Mouse (Mus musculus): Measurements from ENCODE around the gene Alkbh7. TPM values are rescaled to one million over a fixed set of nuclear protein-coding genes. Genes with fewer than 3 reads are reported as not detected.

The Alkbh7 gene
- 32.3 and 38.3 TPM in 2 replicates for polyA plus RNA-seq (2012; rRNA removed)

DNA sequence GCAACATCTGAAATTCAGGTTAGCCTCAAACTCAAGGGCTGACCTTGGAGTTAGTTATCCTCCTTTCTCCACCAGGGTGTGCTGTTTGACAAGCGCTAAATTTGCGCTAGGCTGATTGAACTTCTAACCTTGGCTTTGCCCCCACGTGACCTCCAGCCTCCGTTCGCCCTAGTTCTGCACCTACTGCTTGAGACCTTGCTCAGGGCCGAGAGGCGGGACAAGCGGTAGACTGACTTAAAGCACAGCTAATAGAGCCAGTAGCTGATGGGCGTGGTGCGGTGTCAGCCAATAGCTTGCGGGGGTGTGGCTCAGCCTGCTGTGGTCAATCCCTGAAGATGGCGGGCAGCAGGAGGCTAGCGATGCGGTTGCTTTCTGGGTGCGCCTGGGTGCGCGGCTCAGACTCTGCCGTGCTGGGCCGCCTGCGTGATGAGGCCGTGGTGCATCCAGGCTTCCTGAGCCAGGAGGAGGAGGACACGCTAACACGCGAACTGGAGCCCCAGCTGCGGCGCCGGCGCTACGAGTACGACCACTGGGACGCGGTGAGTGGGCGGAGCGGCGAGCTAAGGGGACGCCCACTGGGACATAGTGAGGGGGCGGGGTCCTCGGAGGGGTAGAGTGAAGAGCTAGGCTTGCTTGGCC, at the start of gene Alkbh7:
Alkbh7 (plus strand) TSS at position 311 of the 639 bp plus-strand sequence.
- DNase-seq (ENCODE audit: low read depth) = peak; percentile 93

- peak; percentile 28 for DNase-seq (ENCODE audit: low read depth)
Observed at GRCm38 (mm10) chr17:56950915-56951314, 46.2 kb upstream of the Alkbh7 start.

DNA sequence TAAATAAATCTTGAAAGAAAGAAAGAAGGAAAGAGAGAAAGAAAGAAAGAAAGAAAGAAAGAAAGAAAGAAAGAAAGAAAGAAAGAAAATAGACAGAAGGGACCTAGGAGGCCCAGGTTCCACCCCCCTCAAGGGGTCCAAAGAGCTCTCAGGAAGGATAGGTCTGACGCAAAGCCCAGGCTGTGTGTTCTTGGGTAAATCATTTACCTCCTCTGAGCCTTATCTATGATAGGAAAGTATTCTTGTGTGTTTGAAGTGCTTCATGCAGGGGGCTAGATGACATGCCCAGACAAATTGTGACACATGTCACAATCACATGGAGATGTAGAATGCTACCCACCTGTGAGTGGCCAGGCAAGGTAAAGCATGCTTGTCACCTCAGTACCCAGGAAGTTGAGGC, 44.5 kb upstream of the Alkbh7 start:
- DNase-seq (ENCODE audit: low read depth) = no peak

- no peak for DNase-seq (ENCODE audit: low read depth)
Observed at GRCm38 (mm10) chr17:56954871-56955270, 42.3 kb upstream of the Alkbh7 start.

DNA sequence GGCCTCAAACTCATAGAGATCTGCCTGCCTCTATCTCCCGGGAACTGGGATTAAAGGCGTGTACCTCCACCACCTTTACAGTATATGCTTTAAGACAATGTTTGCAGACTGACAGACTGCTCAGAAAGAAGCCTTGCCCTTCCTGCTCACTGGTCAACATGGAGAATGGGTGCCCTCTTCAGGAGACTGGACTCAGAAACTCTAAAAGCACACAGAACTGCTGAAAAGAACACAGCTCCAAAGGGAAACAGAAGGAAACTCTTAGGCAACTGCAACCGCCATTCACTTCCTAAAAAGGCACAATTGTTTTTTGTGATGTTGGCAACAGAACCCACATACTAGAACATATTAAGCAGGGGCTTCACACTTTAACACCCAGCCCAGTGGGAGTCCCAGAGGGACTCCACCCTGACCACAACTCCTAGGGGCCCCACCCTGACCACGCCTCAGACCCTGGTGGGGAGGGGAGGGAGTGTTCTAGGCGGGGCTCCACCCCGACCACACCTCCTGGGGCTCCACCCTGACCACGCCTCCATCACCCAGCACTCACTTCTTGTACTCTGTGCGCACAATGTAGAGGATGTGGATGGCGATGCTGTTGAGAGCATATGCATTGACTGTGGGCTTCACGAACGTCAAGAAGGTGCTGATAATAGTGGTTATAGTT, 39.2 kb upstream of the Alkbh7 start:
- no peak for DNase-seq (ENCODE audit: low read depth)

GRCm38 (mm10) chr17:56958667-56959066, 38.5 kb upstream of the Alkbh7 start:
- no peak for DNase-seq (ENCODE audit: low read depth)

DNA sequence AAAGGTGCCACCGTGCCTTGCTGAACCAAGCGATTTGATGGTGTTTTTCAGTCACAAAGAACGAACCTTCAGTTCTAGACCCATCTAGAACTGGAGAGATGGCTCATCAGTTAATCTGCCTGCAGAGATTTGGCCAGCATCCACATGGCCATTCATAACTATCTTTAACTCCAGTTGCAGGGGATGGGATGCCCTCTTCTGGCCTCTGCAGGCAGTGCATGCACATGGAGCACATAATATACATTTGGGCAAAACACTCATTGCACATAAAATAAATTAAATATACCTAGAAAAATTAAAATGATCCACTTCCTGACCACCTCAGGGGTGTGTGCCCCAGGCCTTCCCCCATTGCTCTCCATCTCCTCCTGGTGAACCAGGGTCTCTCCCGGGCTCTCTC, 35.3 kb upstream of the Alkbh7 start:
- DNase-seq (ENCODE audit: low read depth) = no peak

- DNase-seq (ENCODE audit: low read depth) = no peak
Observed at GRCm38 (mm10) chr17:56962642-56963405, 34.3 kb upstream of the Alkbh7 start.

- no peak for DNase-seq (ENCODE audit: low read depth)
Observed at GRCm38 (mm10) chr17:56963646-56964045, 33.5 kb upstream of the Alkbh7 start.

- no peak for DNase-seq (ENCODE audit: low read depth)
Observed at GRCm38 (mm10) chr17:56969321-56969720, 27.8 kb upstream of the Alkbh7 start.

DNA sequence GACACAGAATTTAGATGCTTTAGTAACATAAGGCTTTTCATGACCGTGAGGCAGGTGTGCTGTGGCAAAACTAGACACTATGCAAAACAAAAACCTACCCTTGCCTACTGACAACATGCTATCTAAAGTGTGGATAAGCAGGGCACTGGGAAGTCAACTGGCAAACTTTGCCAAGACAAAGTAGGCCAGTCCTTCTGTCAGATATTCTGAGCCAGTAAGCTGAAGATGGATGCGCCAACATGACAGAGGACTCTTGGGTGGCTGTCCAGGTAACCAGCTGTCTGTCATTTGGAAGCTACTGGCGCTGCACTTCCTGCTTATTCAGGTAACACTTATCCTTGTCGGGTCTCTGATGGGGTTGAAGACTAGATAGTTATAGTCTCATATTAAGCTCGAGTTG, 27.1 kb upstream of the Alkbh7 start:
- no peak for DNase-seq (ENCODE audit: low read depth)

- no peak for DNase-seq (ENCODE audit: low read depth)
Observed at GRCm38 (mm10) chr17:56973956-56974707, 23.0 kb upstream of the Alkbh7 start.

DNA sequence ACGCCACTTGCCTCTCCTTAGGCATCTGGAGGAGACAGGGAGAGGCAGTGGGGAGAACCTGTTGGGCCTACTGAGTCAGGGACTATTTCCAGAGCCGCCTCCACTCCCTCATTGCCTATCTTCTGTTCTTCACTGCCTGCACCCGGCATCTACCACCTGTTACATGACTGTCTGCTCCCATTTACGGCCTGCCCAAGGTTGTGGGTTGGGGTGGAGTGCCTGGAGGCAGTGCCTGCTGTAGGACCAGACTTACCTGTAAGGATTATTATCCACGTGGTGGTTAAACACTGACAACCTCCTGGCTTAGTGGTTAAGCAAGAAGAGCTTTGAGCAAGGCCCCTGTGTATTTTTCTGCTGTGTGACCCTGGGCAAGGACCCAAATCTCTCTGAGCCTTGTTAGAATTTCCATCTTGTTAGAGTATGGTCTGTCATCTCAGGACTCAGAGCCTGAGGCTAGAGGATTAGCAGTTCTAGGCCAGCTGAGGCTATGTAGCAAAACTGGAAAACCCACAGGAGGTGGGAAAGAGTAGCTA, 22.4 kb upstream of the Alkbh7 start:
- DNase-seq (ENCODE audit: low read depth) = peak; percentile 85

GRCm38 (mm10) chr17:56975391-56975790, 21.7 kb upstream of the Alkbh7 start:
- no peak for DNase-seq (ENCODE audit: low read depth)

DNA sequence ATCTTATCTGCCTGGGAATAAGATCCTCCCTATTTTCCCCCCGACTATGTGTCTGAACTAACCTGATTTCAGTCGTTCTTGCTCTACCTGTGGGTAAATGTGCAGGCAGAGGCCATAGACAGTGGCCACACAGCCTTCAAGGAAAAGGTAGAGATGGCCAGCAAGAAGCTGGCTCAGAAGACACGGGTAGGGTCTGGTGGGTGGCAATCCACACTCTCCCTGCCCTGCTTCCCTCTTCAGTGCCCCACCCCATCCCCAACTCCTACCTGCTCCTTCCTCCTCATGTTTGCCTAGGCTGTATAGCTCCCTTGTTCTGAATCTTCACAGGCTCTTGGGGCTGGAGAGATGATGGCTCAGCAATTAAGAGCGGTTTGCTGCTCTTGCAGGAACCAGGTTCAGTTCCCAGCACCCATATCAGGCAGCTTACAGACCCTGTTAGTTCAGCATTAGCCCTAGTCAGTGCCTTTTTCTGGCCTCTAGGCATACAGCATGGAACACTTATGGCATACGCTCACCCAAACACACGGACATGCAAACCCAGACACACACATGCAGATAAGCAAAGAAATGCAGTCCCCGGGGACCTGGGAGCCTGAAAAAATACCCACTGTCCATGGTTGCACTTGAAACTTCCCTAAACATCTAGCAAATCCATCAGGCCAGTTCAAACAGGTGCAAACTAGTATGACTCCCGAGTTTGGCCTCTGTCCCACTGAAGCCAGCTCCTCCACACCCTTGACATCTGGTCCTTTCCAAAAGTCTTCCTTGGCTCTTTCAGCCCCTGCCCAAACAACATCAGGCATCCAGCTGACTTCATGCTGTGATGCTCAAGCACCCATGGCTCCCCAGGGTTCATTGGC, 20.4 kb upstream of the Alkbh7 start:
- no peak for DNase-seq (ENCODE audit: low read depth)

GRCm38 (mm10) chr17:56979524-56979923, 17.6 kb upstream of the Alkbh7 start:
- DNase-seq (ENCODE audit: low read depth) = no peak

- no peak for DNase-seq (ENCODE audit: low read depth)
Observed at GRCm38 (mm10) chr17:56981049-56981448, 16.1 kb upstream of the Alkbh7 start.

DNA sequence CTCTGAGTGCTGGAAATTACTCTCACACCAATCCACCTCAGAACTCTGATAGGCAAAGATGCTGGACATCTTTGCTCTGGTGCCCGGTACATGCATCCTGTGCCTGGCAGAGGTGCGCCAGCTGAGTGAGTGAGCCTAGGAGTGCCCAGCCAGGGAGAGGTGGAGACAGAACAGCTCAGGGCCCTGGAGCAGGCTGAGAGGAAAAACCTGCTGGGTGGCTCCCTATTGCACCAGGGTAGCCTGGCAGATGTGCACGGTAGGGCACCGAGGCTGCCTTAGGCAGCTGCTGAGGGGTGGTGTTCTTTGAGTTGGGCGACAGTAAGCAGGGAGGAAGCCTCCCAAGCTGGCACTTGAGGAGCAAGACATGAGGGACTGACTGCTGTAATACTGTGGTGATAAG, 15.1 kb upstream of the Alkbh7 start, which contains the start of gene Acer1:
Acer1 (minus strand) TSS at position 114 of the 400 bp plus-strand sequence.
- DNase-seq (ENCODE audit: low read depth) = peak; percentile 58

DNA sequence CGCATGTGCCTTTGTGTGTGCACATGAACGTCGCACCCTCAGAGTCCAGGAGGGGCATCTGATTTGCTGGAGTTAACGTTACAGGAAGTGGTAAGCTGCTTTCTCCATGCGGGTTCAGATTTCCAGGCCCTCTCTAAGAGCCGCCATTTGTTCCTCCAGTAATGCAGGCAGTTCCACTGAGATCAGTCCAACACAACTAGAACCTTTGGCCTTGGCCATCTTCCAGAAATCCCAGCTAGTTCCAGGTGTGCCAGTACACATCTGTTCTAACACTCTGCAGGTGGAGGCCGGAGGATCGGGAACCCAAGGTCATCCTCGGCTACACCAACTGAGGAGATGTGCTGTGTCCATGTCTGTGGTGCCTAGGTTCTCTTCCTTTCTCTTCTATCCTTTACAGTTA, 12.3 kb upstream of the Alkbh7 start:
- no peak for DNase-seq (ENCODE audit: low read depth)

DNA sequence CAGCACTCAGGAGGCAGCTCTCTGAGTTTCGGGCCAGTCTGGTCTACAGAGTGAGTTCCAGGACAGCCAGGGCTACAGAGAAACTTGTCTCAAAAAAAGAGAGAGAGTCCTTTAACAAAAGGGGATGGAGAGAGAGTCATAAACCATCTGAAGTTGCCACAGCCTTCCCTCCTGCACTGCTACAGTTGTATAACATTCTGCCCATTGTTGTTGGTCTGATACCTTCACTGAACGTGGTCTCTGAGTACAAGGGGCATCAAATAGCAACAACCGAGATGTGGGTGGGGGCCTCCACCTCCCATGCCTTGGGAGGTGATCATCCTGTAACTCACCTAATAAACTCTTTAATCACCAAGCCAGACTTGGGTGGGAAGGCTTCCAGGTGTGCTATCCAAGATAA, 11.5 kb upstream of the Alkbh7 start:
- DNase-seq (ENCODE audit: low read depth) = no peak

All from gonadal fat pad, adult 2 months (tissue).